Mouse (Mus musculus) MEL (cell line): ENCODE measurements around the gene Dpysl5.

Source experiments
- CTCF ChIP-seq, 3 experiments: IDR thresholded peaks in 2 of 3; conservative IDR thresholded peaks in 1 of 3; 2 replicates each; pipeline ENCODE4 v1.5.1; 2011 to 2012; ENCODE audit warnings: low read length in 3 of 3, low read depth in 2 of 3, mild to moderate bottlenecking in 2 of 3, improper control_type of control experiment in 1 of 3, inconsistent platforms in 1 of 3, mixed read lengths in 1 of 3, moderate library complexity in 1 of 3; ENCODE audit not compliant: control insufficient read depth in 1 of 3, insufficient read depth in 1 of 3, poor library complexity in 1 of 3, severe bottlenecking in 1 of 3
- MAX ChIP-seq: IDR thresholded peaks from 2 replicates; pipeline ENCODE4 v1.6.1; 2011; ENCODE audit warnings: low read length, improper control_type of control experiment
- ZC3H11A ChIP-seq: IDR thresholded peaks from 2 replicates; pipeline ENCODE4 v1.6.1; 2012; ENCODE audit warnings: low read depth, mild to moderate bottlenecking, inconsistent platforms, low read length, improper control_type of control experiment

GRCm38 (mm10) chr5:30713299-30713675 lies 1.9 kb downstream of the Dpysl5 start:
- no peak for TF ChIP-seq CTCF (IDR thresholded peaks at IDR 0.05 in 2 of 3, conservative IDR thresholded peaks at IDR 0.05 in 1 of 3; ENCODE audit: control insufficient read depth in 1 of 3, insufficient read depth in 1 of 3, low read depth in 2 of 3, low read length in 3 of 3, poor library complexity in 1 of 3, severe bottlenecking in 1 of 3)
- TF ChIP-seq MAX = no peak
- TF ChIP-seq ZC3H11A = no peak
